Mouse (Mus musculus) liver, embryonic 14.5 days (tissue): ENCODE results near the gene Gm28230. TPM values are rescaled to one million over a fixed set of nuclear protein-coding genes. Genes with fewer than 3 reads are reported as not detected.

Experiments used
- ATAC-seq: fragments of 200-750 bp; cut with Nextera tagmentation; 2 replicates; pipeline ENCODE4 v1.8.0; 2017; ENCODE audit warnings: moderate number of reproducible peaks, mild to moderate bottlenecking, moderate library complexity; ENCODE audit not compliant: insufficient read depth
- DNase-seq, 3 experiments: peaks; one replicate each; pipeline ENCODE4 v3.0.0-alpha.2; 2012 to 2013; ENCODE audit warnings: low read depth in 3 of 3, low spot score in 3 of 3
- H3K27ac ChIP-seq: fragments of 300-500 bp; sonication (generic); 2 replicates; pipeline ENCODE4 v1.5.1; 2014; ENCODE audit warnings: moderate library complexity, mild to moderate bottlenecking, control low read depth, inconsistent platforms
- H3K27me3 ChIP-seq: fragments of 300-500 bp; sonication (generic); 2 replicates; pipeline ENCODE4 v1.6.1; 2014; ENCODE audit warnings: mild to moderate bottlenecking, low read length, moderate library complexity; ENCODE audit not compliant: control insufficient read depth, insufficient read depth
- H3K36me3 ChIP-seq: fragments of 300-500 bp; sonication (generic); replicated peaks from 2 replicates; pipeline ENCODE4 v1.6.1; 2014; ENCODE audit warnings: low read depth; ENCODE audit not compliant: control insufficient read depth, insufficient read depth
- H3K4me1 ChIP-seq, 2 experiments: fragments of 200-500 bp in 1 of 2; fragments of 300-500 bp in 1 of 2; sonication (generic) in 1 of 2; replicated peaks; 2 replicates each; pipeline ENCODE4 v1.6.1; 2012 to 2014; ENCODE audit warnings: antibody characterized with exemption in 1 of 2, inconsistent platforms in 1 of 2, low read length in 1 of 2; ENCODE audit not compliant: control insufficient read depth in 2 of 2, insufficient read depth in 2 of 2
- H3K4me2 ChIP-seq: fragments of 300-500 bp; sonication (generic); 2 replicates; pipeline ENCODE4 v1.6.1; 2014; ENCODE audit warnings: low read depth, mild to moderate bottlenecking, control low read depth, moderate library complexity
- H3K4me3 ChIP-seq, 2 experiments: fragments of 200-500 bp in 1 of 2; fragments of 300-500 bp in 1 of 2; sonication (generic) in 1 of 2; 2 replicates each; pipeline ENCODE4 v1.5.1; 2012 to 2014; ENCODE audit warnings: low read depth in 2 of 2, low read length in 2 of 2, mild to moderate bottlenecking in 2 of 2, control low read depth in 1 of 2, inconsistent platforms in 1 of 2, moderate library complexity in 1 of 2; ENCODE audit not compliant: insufficient read depth in 1 of 2
- H3K9ac ChIP-seq: fragments of 300-500 bp; sonication (generic); replicated peaks from 2 replicates; pipeline ENCODE4 v1.6.1; 2014; ENCODE audit warnings: mild to moderate bottlenecking, control low read depth, moderate library complexity
- H3K9me3 ChIP-seq: fragments of 300-500 bp; sonication (generic); 2 replicates; pipeline ENCODE4 v1.6.1; 2016; ENCODE audit warnings: low read length, mixed read lengths; ENCODE audit not compliant: control insufficient read depth
- CTCF ChIP-seq: IDR thresholded peaks from 2 replicates; pipeline ENCODE4 v1.5.1; 2016; ENCODE audit warnings: antibody characterized with exemption, low read depth, control low read depth
- EP300 ChIP-seq: IDR thresholded peaks from 2 replicates; pipeline ENCODE4 v1.6.1; 2016; ENCODE audit warnings: antibody characterized with exemption, low read depth
- WGBS: fragments of 180-500 bp; shearing (Covaris S2); extraction: QIAGEN DNeasy Blood & Tissue Kit; methylation state at CpG from one replicate; pipeline ENCODE4 v1.1.7; 2014; ENCODE audit not compliant: insufficient replicate concordance; 5-methylcytosine and 5-hydroxymethylcytosine counted together
- polyA plus RNA-seq, 2 experiments: library from polyadenylated mRNA; depleted of rRNA in 1 of 2; stranded (reverse) in 1 of 2; unstranded in 1 of 2; fragments of >200 nt; fragmentation: Nextera tagmentation in 1 of 2; extraction: Ambion mirVana in 1 of 2; gene quantifications; 2 replicates each; pipeline versions ENCODE4 v1.2.1 to v1.2.3; 2012 to 2014

Gene Gm28230
- polyA plus RNA-seq, 2 experiments, result not detected

- no peak overlapping the region for H3K9ac ChIP-seq
- H3K36me3 ChIP-seq, result no peaks in the 10 kb centered on the region
- no peak for DNase-seq
- H3K9me3 ChIP-seq, result no peaks in the 10 kb centered on the region
- H3K4me2 ChIP-seq, result no peak overlapping the region
- 30% methylated on average over 7 of the region's 7 CpGs for WGBS
- ATAC-seq, result no peak
- no peak overlapping the region for H3K27ac ChIP-seq
- TF ChIP-seq CTCF (no peak), EP300 (no peak)
- H3K27me3 ChIP-seq, result peaks cover 89% of the 10 kb centered on the region
- H3K4me1 ChIP-seq, result no peaks in the 10 kb centered on the region
- no peak overlapping the region for H3K4me3 ChIP-seq
Measured at GRCm38 (mm10) chr2:74724244-74725015, 2.1 kb upstream of the Gm28230 start.

- no peaks in the 10 kb centered on the region for H3K4me1 ChIP-seq
- H3K36me3 ChIP-seq, result no peaks in the 10 kb centered on the region
- H3K4me2 ChIP-seq, result no peak overlapping the region
- WGBS, result 32% methylated on average over 17 of the region's 17 CpGs
- DNase-seq (no peak), ATAC-seq (no peak)
- no peak overlapping the region for H3K27ac ChIP-seq
- H3K27me3 ChIP-seq, result peaks cover 90% of the 10 kb centered on the region
- H3K9me3 ChIP-seq, result no peaks in the 10 kb centered on the region
- TF ChIP-seq CTCF (no peak), EP300 (no peak)
- H3K9ac ChIP-seq, result no peak overlapping the region
- H3K4me3 ChIP-seq, result no peak overlapping the region
Measured at GRCm38 (mm10) chr2:74725171-74725570, 1.4 kb upstream of the Gm28230 start.

- no peak overlapping the region for H3K9ac ChIP-seq
- WGBS, result 7% methylated on average over 43 of the region's 43 CpGs
- H3K27me3 ChIP-seq, result peaks cover 92% of the 10 kb centered on the region
- no peaks in the 10 kb centered on the region for H3K4me1 ChIP-seq
- H3K4me3 ChIP-seq, result no peak overlapping the region
- H3K27ac ChIP-seq, result no peak overlapping the region
- ATAC-seq, result no peak
- no peak for TF ChIP-seq EP300
- TF ChIP-seq CTCF, result no peak
- peak overlapping the region; percentile 18; the same call in 1 of the 2 replicates for H3K4me2 ChIP-seq
- no peaks in the 10 kb centered on the region for H3K9me3 ChIP-seq
- DNase-seq, result no peak
- H3K36me3 ChIP-seq, result no peaks in the 10 kb centered on the region
Measured at GRCm38 (mm10) chr2:74726973-74727639, 578 bp downstream of the Gm28230 start.

- H3K4me1 ChIP-seq, result no peaks in the 10 kb centered on the region
- WGBS, result 10% methylated on average over 25 of the region's 25 CpGs
- DNase-seq (no peak), ATAC-seq (no peak)
- peaks cover 94% of the 10 kb centered on the region for H3K27me3 ChIP-seq
- no peak overlapping the region for H3K4me2 ChIP-seq
- H3K27ac ChIP-seq, result no peak overlapping the region
- H3K9me3 ChIP-seq, result no peaks in the 10 kb centered on the region
- TF ChIP-seq CTCF (no peak), EP300 (no peak)
- H3K36me3 ChIP-seq, result no peaks in the 10 kb centered on the region
- H3K4me3 ChIP-seq, result no peak overlapping the region
- no peak overlapping the region for H3K9ac ChIP-seq
Measured at GRCm38 (mm10) chr2:74727640-74728302, 1.2 kb downstream of the Gm28230 start.

- Histone ChIP-seq H3K36me3 (no peaks in the 10 kb centered on the region), H3K4me3 (no peak overlapping the region), H3K9ac (no peak overlapping the region), H3K27me3 (peaks cover 94% of the 10 kb centered on the region), H3K9me3 (no peaks in the 10 kb centered on the region), H3K27ac (no peak overlapping the region), H3K4me1 (no peaks in the 10 kb centered on the region), H3K4me2 (no peak overlapping the region)
- TF ChIP-seq EP300, result no peak
- TF ChIP-seq CTCF, result no peak
- 32% methylated on average over 13 of the region's 13 CpGs for WGBS
- ATAC-seq, result no peak
- DNase-seq, result no peak
Measured at GRCm38 (mm10) chr2:74728303-74728680, 1.8 kb downstream of the Gm28230 start.
